Mouse (Mus musculus) MEL (cell line): ENCODE data around the gene Add2. TPM values are rescaled to one million over a fixed set of nuclear protein-coding genes. Genes with fewer than 3 reads are reported as not detected.

ENCODE experiments used
- DNase-seq: peaks from one replicate; pipeline ENCODE4 v3.0.0; 2011; ENCODE audit warnings: low read depth, low spot score
- H3K27ac ChIP-seq: 2 replicates; pipeline ENCODE4 v1.5.1; 2012; ENCODE audit warnings: low read depth, mild to moderate bottlenecking, control low read depth, low read length, moderate library complexity; ENCODE audit not compliant: control insufficient read depth
- H3K27me3 ChIP-seq, 2 experiments: fragments of 150-350 bp in 1 of 2; sonication (generic) in 1 of 2; 2 replicates each; pipeline ENCODE4 v1.6.1; 2012; ENCODE audit warnings: low read length in 2 of 2, mild to moderate bottlenecking in 2 of 2, improper control_type of control experiment in 1 of 2, moderate library complexity in 1 of 2; ENCODE audit not compliant: insufficient read depth in 2 of 2, control insufficient read depth in 1 of 2
- H3K36me3 ChIP-seq, 2 experiments: 2 replicates each; pipeline ENCODE4 v1.6.1; 2012 to 2014; ENCODE audit warnings: low read length in 2 of 2, improper control_type of control experiment in 1 of 2, inconsistent platforms in 1 of 2, mild to moderate bottlenecking in 1 of 2; ENCODE audit not compliant: insufficient read depth in 2 of 2, control insufficient read depth in 1 of 2
- H3K4me1 ChIP-seq, 2 experiments: fragments of 150-350 bp in 1 of 2; sonication (generic) in 1 of 2; 2 replicates each; pipeline ENCODE4 v1.6.1; 2012; ENCODE audit warnings: low read length in 2 of 2, improper control_type of control experiment in 1 of 2, mild to moderate bottlenecking in 1 of 2; ENCODE audit not compliant: insufficient read depth in 2 of 2, control insufficient read depth in 1 of 2
- H3K4me3 ChIP-seq, 2 experiments: fragments of 150-350 bp in 1 of 2; sonication (generic) in 1 of 2; 2 replicates each; pipeline ENCODE4 v1.5.1; 2012; ENCODE audit warnings: low read depth in 2 of 2, low read length in 2 of 2, mild to moderate bottlenecking in 2 of 2, moderate library complexity in 2 of 2, control low read depth in 1 of 2, improper control_type of control experiment in 1 of 2; ENCODE audit not compliant: control insufficient read depth in 1 of 2, insufficient read depth in 1 of 2
- H3K79me2 ChIP-seq: 2 replicates; pipeline ENCODE4 v1.6.1; 2012; ENCODE audit warnings: mild to moderate bottlenecking, low read length, moderate library complexity; ENCODE audit not compliant: control insufficient read depth, poor library complexity, insufficient read depth
- H3K9ac ChIP-seq: 2 replicates; pipeline ENCODE4 v1.6.1; 2012; ENCODE audit warnings: low read depth, mild to moderate bottlenecking, control low read depth, low read length, moderate library complexity; ENCODE audit not compliant: control insufficient read depth, poor library complexity, severe bottlenecking
- H3K9me3 ChIP-seq: fragments of 150-350 bp; sonication (generic); replicated peaks from 2 replicates; pipeline ENCODE4 v1.6.1; 2012; ENCODE audit warnings: mild to moderate bottlenecking, low read length, improper control_type of control experiment, moderate library complexity; ENCODE audit not compliant: insufficient read depth
- BHLHE40 ChIP-seq: IDR thresholded peaks from 2 replicates; pipeline ENCODE4 v1.6.1; 2012; ENCODE audit warnings: low read depth, mild to moderate bottlenecking, inconsistent platforms, low read length, improper control_type of control experiment, borderline replicate concordance
- CHD1 ChIP-seq: IDR thresholded peaks from 2 replicates; pipeline ENCODE4 v1.6.1; 2012; ENCODE audit warnings: low read depth, mild to moderate bottlenecking, inconsistent platforms, low read length, improper control_type of control experiment
- CHD2 ChIP-seq: IDR thresholded peaks from 2 replicates; pipeline ENCODE4 v1.6.1; 2011; ENCODE audit warnings: low read length, improper control_type of control experiment
- CTCF ChIP-seq, 3 experiments: IDR thresholded peaks in 2 of 3; conservative IDR thresholded peaks in 1 of 3; 2 replicates each; pipeline ENCODE4 v1.5.1; 2011 to 2012; ENCODE audit warnings: low read length in 3 of 3, low read depth in 2 of 3, mild to moderate bottlenecking in 2 of 3, improper control_type of control experiment in 1 of 3, inconsistent platforms in 1 of 3, mixed read lengths in 1 of 3, moderate library complexity in 1 of 3; ENCODE audit not compliant: control insufficient read depth in 1 of 3, insufficient read depth in 1 of 3, poor library complexity in 1 of 3, severe bottlenecking in 1 of 3
- E2F4 ChIP-seq: IDR thresholded peaks from 2 replicates; pipeline ENCODE4 v1.6.1; 2011; ENCODE audit warnings: low read depth, low read length, improper control_type of control experiment, borderline replicate concordance
- ELF1 ChIP-seq: IDR thresholded peaks from 2 replicates; pipeline ENCODE4 v1.6.1; 2014; ENCODE audit warnings: low read depth, mild to moderate bottlenecking, inconsistent platforms, low read length, improper control_type of control experiment, moderate library complexity
- EP300 ChIP-seq, 2 experiments: IDR thresholded peaks; 2 replicates each; pipeline ENCODE4 v1.6.1; 2011; ENCODE audit warnings: improper control_type of control experiment in 2 of 2, low read length in 2 of 2, low read depth in 1 of 2, mild to moderate bottlenecking in 1 of 2
- ETS1 ChIP-seq: IDR thresholded peaks from 2 replicates; pipeline ENCODE4 v1.6.1; 2012; ENCODE audit warnings: low read depth, mild to moderate bottlenecking, inconsistent platforms, low read length, improper control_type of control experiment, moderate library complexity
- GABPA ChIP-seq: IDR thresholded peaks from 2 replicates; pipeline ENCODE4 v1.6.1; 2012; ENCODE audit warnings: low read depth, mild to moderate bottlenecking, inconsistent platforms, low read length, improper control_type of control experiment, moderate library complexity
- GATA1 ChIP-seq: IDR thresholded peaks from 2 replicates; pipeline ENCODE4 v1.6.1; 2011; ENCODE audit warnings: low read depth, low read length, improper control_type of control experiment
- HCFC1 ChIP-seq: IDR thresholded peaks from 2 replicates; pipeline ENCODE4 v1.6.1; 2012; ENCODE audit warnings: low read depth, mild to moderate bottlenecking, inconsistent platforms, low read length, improper control_type of control experiment, moderate library complexity
- JUND ChIP-seq: IDR thresholded peaks from 2 replicates; pipeline ENCODE4 v1.6.1; 2011; ENCODE audit warnings: low read depth, mild to moderate bottlenecking, improper control_type of control experiment, low read length
- KAT2A ChIP-seq: conservative IDR thresholded peaks from 2 replicates; pipeline ENCODE4 v1.6.1; 2012; ENCODE audit warnings: low read depth, low read length, improper control_type of control experiment, inconsistent platforms
- MXI1 ChIP-seq: IDR thresholded peaks from 2 replicates; pipeline ENCODE4 v1.6.1; 2011; ENCODE audit warnings: mild to moderate bottlenecking, low read depth, low read length, improper control_type of control experiment
- POLR2A ChIP-seq, 2 experiments: IDR thresholded peaks; 2 replicates each; pipeline ENCODE4 v1.6.1; 2011 to 2012; ENCODE audit warnings: low read length in 2 of 2, mild to moderate bottlenecking in 2 of 2, control low read depth in 1 of 2, improper control_type of control experiment in 1 of 2, low read depth in 1 of 2, moderate library complexity in 1 of 2; ENCODE audit not compliant: control insufficient read depth in 1 of 2, insufficient read depth in 1 of 2, poor library complexity in 1 of 2
- POLR2AphosphoS2 ChIP-seq: IDR thresholded peaks from 2 replicates; pipeline ENCODE4 v1.6.1; 2011; ENCODE audit warnings: low read length, improper control_type of control experiment
- RAD21 ChIP-seq: IDR thresholded peaks from 2 replicates; pipeline ENCODE4 v1.6.1; 2011; ENCODE audit warnings: mild to moderate bottlenecking, low read depth, low read length, improper control_type of control experiment
- SIN3A ChIP-seq: IDR thresholded peaks from 2 replicates; pipeline ENCODE4 v1.6.1; 2012; ENCODE audit warnings: low read length, improper control_type of control experiment, inconsistent platforms
- SMC3 ChIP-seq: IDR thresholded peaks from 2 replicates; pipeline ENCODE4 v1.6.1; 2011; ENCODE audit warnings: low read depth, low read length, improper control_type of control experiment
- TAL1 ChIP-seq: IDR thresholded peaks from 2 replicates; pipeline ENCODE4 v1.6.1; 2012; ENCODE audit warnings: mild to moderate bottlenecking, inconsistent platforms, low read length, moderate library complexity, mixed read lengths
- TBP ChIP-seq: IDR thresholded peaks from 2 replicates; pipeline ENCODE4 v1.8.0; 2011; ENCODE audit warnings: low read depth, low read length, improper control_type of control experiment
- TCF12 ChIP-seq: IDR thresholded peaks from 2 replicates; pipeline ENCODE4 v1.6.1; 2014; ENCODE audit warnings: low read depth, mild to moderate bottlenecking, inconsistent platforms, low read length, improper control_type of control experiment, moderate library complexity
- UBTF ChIP-seq: IDR thresholded peaks from 2 replicates; pipeline ENCODE4 v1.6.1; 2012; ENCODE audit warnings: low read depth, mild to moderate bottlenecking, inconsistent platforms, low read length, improper control_type of control experiment, moderate library complexity, borderline replicate concordance; ENCODE audit not compliant: insufficient read depth
- USF2 ChIP-seq, 2 experiments: IDR thresholded peaks; 2 replicates each; pipeline ENCODE4 v1.6.1; 2011 to 2012; ENCODE audit warnings: improper control_type of control experiment in 2 of 2, low read length in 2 of 2, borderline replicate concordance in 1 of 2, inconsistent platforms in 1 of 2, low read depth in 1 of 2, mild to moderate bottlenecking in 1 of 2; ENCODE audit not compliant: insufficient read depth in 1 of 2
- ZKSCAN1 ChIP-seq: IDR thresholded peaks from 2 replicates; pipeline ENCODE4 v1.6.1; 2012; ENCODE audit warnings: low read depth, mild to moderate bottlenecking, inconsistent platforms, low read length, improper control_type of control experiment, moderate library complexity
- ZMIZ1 ChIP-seq: IDR thresholded peaks from 2 replicates; pipeline ENCODE4 v1.6.1; 2012; ENCODE audit warnings: low read depth, mild to moderate bottlenecking, inconsistent platforms, low read length, improper control_type of control experiment, moderate library complexity
- ZNF384 ChIP-seq: IDR thresholded peaks from 2 replicates; pipeline ENCODE4 v1.6.1; 2012; ENCODE audit warnings: low read depth, mild to moderate bottlenecking, inconsistent platforms, low read length, improper control_type of control experiment
- polyA plus RNA-seq, 2 experiments: library from polyadenylated mRNA; stranded (reverse) in 1 of 2; unstranded in 1 of 2; fragments of >175 nt in 1 of 2; fragments of >200 nt in 1 of 2; gene quantifications; 2 replicates each; pipeline versions ENCODE4 v1.2.1 to v1.2.4; 2012; ENCODE audit warnings: low replicate concordance in 2 of 2, low read depth in 1 of 2; ENCODE audit not compliant: insufficient read length in 2 of 2, insufficient read depth in 1 of 2, missing spikeins in 1 of 2
- total RNA-seq: library from RNA; depleted of rRNA; stranded (reverse); fragments of 300-350 nt; gene quantifications from 2 replicates; pipeline ENCODE4 v1.2.3, GENCODE M21; 2012

The Add2 gene
- total and polyA plus RNA-seq, 3 experiments: 85.0 to 191 (median 129) TPM

- TF ChIP-seq GATA1 (no peak), ELF1 (no peak), POLR2AphosphoS2 (no peak), TAL1 (no peak), BHLHE40 (no peak), UBTF (no peak), HCFC1 (no peak), SMC3 (no peak), MXI1 (no peak), CHD2 (no peak), GABPA (no peak), JUND (no peak), ZMIZ1 (no peak), CTCF (IDR thresholded peaks at IDR 0.05 in 2 of 3, conservative IDR thresholded peaks at IDR 0.05 in 1 of 3; ENCODE audit: control insufficient read depth in 1 of 3, insufficient read depth in 1 of 3, low read depth in 2 of 3, low read length in 3 of 3, poor library complexity in 1 of 3, severe bottlenecking in 1 of 3) (no peak), RAD21 (no peak), SIN3A (no peak)
- DNase-seq: no peak
- Histone ChIP-seq H3K9me3 (no peaks in the 10 kb centered on the region), H3K27me3 (peaks cover 0 to 5% of the 10 kb centered on the region in 2 experiments; a peak in 3 of 4 replicates), H3K79me2 (no peaks in the 10 kb centered on the region), H3K9ac (no peak overlapping the region), H3K4me3 (no peak overlapping the region), H3K36me3 (no peaks in the 10 kb centered on the region), H3K4me1 (peaks cover 0 to 3% of the 10 kb centered on the region in 2 experiments; a peak in 1 of 4 replicates), H3K27ac (no peak overlapping the region)
These were observed 120.0 kb downstream of the Add2 start for GRCm38 (mm10) chr6:86148518-86148917.

GRCm38 (mm10) chr6:86149001-86149400 is 120.5 kb downstream of the Add2 start:
- TF ChIP-seq POLR2A (IDR thresholded peaks at IDR 0.05; ENCODE audit: control insufficient read depth in 1 of 2, insufficient read depth in 1 of 2, low read depth in 1 of 2, low read length in 2 of 2, poor library complexity in 1 of 2) (no peak), TBP (no peak), TCF12 (no peak), ZNF384 (no peak), ETS1 (no peak), BHLHE40 (no peak), E2F4 (no peak), ZKSCAN1 (no peak), POLR2AphosphoS2 (no peak), SMC3 (no peak), EP300 (IDR thresholded peaks at IDR 0.05; ENCODE audit: low read depth in 1 of 2, low read length in 2 of 2) (no peak), KAT2A (no peak), HCFC1 (no peak), CHD2 (no peak), SIN3A (no peak), USF2 (IDR thresholded peaks at IDR 0.05; ENCODE audit: borderline replicate concordance in 1 of 2, insufficient read depth in 1 of 2, low read depth in 1 of 2, low read length in 2 of 2) (no peak), CHD1 (no peak), TAL1 (no peak), GABPA (no peak), RAD21 (no peak)
- Histone ChIP-seq H3K79me2 (no peaks in the 10 kb centered on the region), H3K9me3 (no peaks in the 10 kb centered on the region), H3K27ac (no peak overlapping the region), H3K4me1 (peaks cover 0 to 3% of the 10 kb centered on the region in 2 experiments; a peak in 1 of 4 replicates), H3K36me3 (no peaks in the 10 kb centered on the region), H3K9ac (no peak overlapping the region), H3K27me3 (peaks cover 0 to 5% of the 10 kb centered on the region in 2 experiments; a peak in 3 of 4 replicates), H3K4me3 (no peak overlapping the region)
- no peak for DNase-seq
